Mouse (Mus musculus) midbrain, embryonic 14.5 days (tissue): ENCODE measurements around the gene Marveld3. TPM values are rescaled to one million over a fixed set of nuclear protein-coding genes. Genes with fewer than 3 reads are reported as not detected.

Experiments used
- ATAC-seq: fragments of 200-750 bp; cut with Nextera tagmentation; 2 replicates; pipeline ENCODE4 v1.8.0; 2017; ENCODE audit warnings: moderate number of reproducible peaks, moderate library complexity; ENCODE audit not compliant: low FRiP score, low TSS enrichment
- DNase-seq: peaks from one replicate; pipeline ENCODE4 v3.0.0-alpha.2; 2015
- H3K27ac ChIP-seq: fragments of 300-500 bp; sonication (generic); replicated peaks from 2 replicates; pipeline ENCODE4 v1.5.1; 2014; ENCODE audit warnings: mild to moderate bottlenecking, low read depth, low read length, moderate library complexity
- H3K27me3 ChIP-seq: fragments of 300-500 bp; sonication (generic); 2 replicates; pipeline ENCODE4 v1.6.1; 2014; ENCODE audit warnings: low read length, control low read depth, mixed read lengths; ENCODE audit not compliant: control insufficient read depth, insufficient read depth
- H3K36me3 ChIP-seq: fragments of 300-500 bp; sonication (generic); 2 replicates; pipeline ENCODE4 v1.6.1; 2014; ENCODE audit warnings: low read length, control low read depth; ENCODE audit not compliant: control insufficient read depth, insufficient read depth
- H3K4me1 ChIP-seq: fragments of 300-500 bp; sonication (generic); 2 replicates; pipeline ENCODE4 v1.6.1; 2014; ENCODE audit warnings: mild to moderate bottlenecking, antibody characterized with exemption, low read length, control low read depth; ENCODE audit not compliant: control insufficient read depth, insufficient read depth
- H3K4me2 ChIP-seq: fragments of 300-500 bp; sonication (generic); 2 replicates; pipeline ENCODE4 v1.6.1; 2014; ENCODE audit warnings: mild to moderate bottlenecking, low read length, moderate library complexity
- H3K4me3 ChIP-seq: fragments of 300-500 bp; sonication (generic); replicated peaks from 2 replicates; pipeline ENCODE4 v1.5.1; 2014; ENCODE audit warnings: low read depth, low read length
- H3K9ac ChIP-seq: fragments of 300-500 bp; sonication (generic); replicated peaks from 2 replicates; pipeline ENCODE4 v1.6.1; 2014; ENCODE audit warnings: mild to moderate bottlenecking, low read length, moderate library complexity
- H3K9me3 ChIP-seq: fragments of 300-500 bp; sonication (generic); 2 replicates; pipeline ENCODE4 v1.6.1; 2016; ENCODE audit warnings: low read length, control low read depth, mixed read lengths; ENCODE audit not compliant: control insufficient read depth
- polyA plus RNA-seq: library from polyadenylated mRNA; unstranded; fragments of >200 nt; fragmentation: Nextera tagmentation; extraction: Ambion mirVana; gene quantifications from 2 replicates; pipeline ENCODE4 v1.2.1, GENCODE M21; 2014

Gene Marveld3
- polyA plus RNA-seq, 1 experiment from 2014 or later = 1.1 TPM

- Histone ChIP-seq H3K4me3 (no peak overlapping the region), H3K9ac (no peak overlapping the region), H3K9me3 (no peaks in the 10 kb centered on the region), H3K27ac (no peak overlapping the region), H3K27me3 (no peaks in the 10 kb centered on the region), H3K4me1 (no peaks in the 10 kb centered on the region), H3K4me2 (no peak overlapping the region), H3K36me3 (peaks cover 16% of the 10 kb centered on the region)
- no peak for DNase-seq
- no peak for ATAC-seq
These were observed 59.6 kb downstream of the Marveld3 start for GRCm38 (mm10) chr8:109902379-109902778.

Other genes starting within 250 kb of the Marveld3 start
- 3.1 and 4.4 TPM in 2 replicates for gene Atxn1l, start 224.5 kb downstream of the Marveld3 start, polyA plus RNA-seq
- gene Ap1g1, start 183.6 kb downstream of the Marveld3 start, polyA plus RNA-seq = 33.9 and 43.4 TPM in 2 replicates
- 5.7 and 6.4 TPM in 2 replicates for gene Phlpp2, start 93.7 kb downstream of the Marveld3 start, polyA plus RNA-seq
- gene Tat, start 28.2 kb upstream of the Marveld3 start, polyA plus RNA-seq = not detected in 2 replicates
- gene Chst4, start 77.5 kb upstream of the Marveld3 start, polyA plus RNA-seq = not detected in 2 replicates
- 18.3 and 21.0 TPM in 2 replicates for gene Zfp612, start 117.5 kb upstream of the Marveld3 start, polyA plus RNA-seq
- not detected in 2 replicates for gene Gm21964, start 139.0 kb upstream of the Marveld3 start, polyA plus RNA-seq
- gene Gm17720, start 140.6 kb upstream of the Marveld3 start, polyA plus RNA-seq = not detected in 2 replicates
- 97.2 and 120 TPM in 2 replicates for gene Calb2, start 206.0 kb upstream of the Marveld3 start, polyA plus RNA-seq